Mouse (Mus musculus) megakaryocyte, embryonic 14.5 days (primary cell): ENCODE data around the gene Cmtm7.

ENCODE experiments used
- FLI1 ChIP-seq: IDR thresholded peaks from 2 replicates; pipeline ENCODE4 v1.6.1; 2012; ENCODE audit warnings: low read length, inconsistent platforms, mixed read lengths
- GATA1 ChIP-seq: IDR thresholded peaks from 3 replicates; pipeline ENCODE4 v1.6.1; 2012; ENCODE audit warnings: mixed read lengths, low read length, inconsistent platforms, borderline replicate concordance

DNA sequence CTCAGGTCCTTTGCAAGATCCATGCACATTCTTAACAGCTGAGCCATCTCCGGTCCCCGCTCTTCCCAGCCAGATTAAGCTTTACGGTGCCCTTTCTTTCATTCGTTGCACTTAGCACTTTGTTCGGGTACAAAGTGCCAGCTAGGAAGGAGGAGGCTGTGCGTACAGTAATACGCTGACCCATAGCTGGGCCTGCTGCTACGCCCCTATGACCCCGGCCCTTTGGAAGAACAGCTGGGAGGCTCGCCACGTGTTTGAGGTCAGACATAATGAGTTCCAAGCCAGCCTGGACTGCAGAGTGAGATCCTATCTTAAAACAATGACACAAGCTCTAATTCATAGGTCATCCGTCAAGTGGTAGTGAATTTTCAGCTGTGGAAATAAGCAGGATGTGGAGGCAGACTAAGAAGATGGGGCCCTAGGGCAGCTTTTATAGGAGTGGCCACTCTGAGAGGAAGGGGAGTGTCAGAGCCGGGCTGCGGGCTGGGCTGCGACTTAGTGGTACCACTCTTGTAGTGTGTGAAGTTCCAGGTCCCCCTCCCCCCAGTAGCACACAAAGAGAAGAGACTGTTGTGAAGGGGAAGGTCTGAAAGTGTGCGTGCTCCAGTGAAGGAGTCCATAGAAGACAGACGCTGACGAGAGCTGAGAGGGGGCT, 64.9 kb downstream of the Cmtm7 start:
- TF ChIP-seq GATA1 (no peak), FLI1 (no peak)
